26 mouse cellular contexts compared by ENCODE assay signal in genomic region chr2:167612122-167612521, GRCm38 (mm10). TPM values are rescaled to one million over a fixed set of nuclear protein-coding genes. Genes with fewer than 3 reads are reported as not detected.
DNase-seq lines count a peak whose midpoint lies in the region; ATAC-seq and TF ChIP-seq lines count a peak whose summit lies in the region.
"Had no signal": no experiment of that assay in that cellular context is flagged by ENCODE, and none has a peak within 500 bp of the region (broad histone marks: within the 10 kb centered on the region; RNA-seq: fewer than 3 reads in every experiment).

No protein-coding gene starts in this region.

- no peak for TF ChIP-seq CTCF in left cerebral cortex, adult 2 months (IDR thresholded peaks at IDR 0.05)

- 0 out of 2 replicates have a peak overlapping the region, but pooled peaks have one; percentile 22 for H3K27ac ChIP-seq in forebrain, embryonic 10.5 days
- H3K27ac ChIP-seq in forebrain, embryonic 14.5 days (ENCODE audit: low read depth, low read length) = no peak overlapping the region
- H3K27ac ChIP-seq in stomach, embryonic 14.5 days (ENCODE audit: low read length) = no peak overlapping the region
- no peak overlapping the region for H3K27ac ChIP-seq in left cerebral cortex, adult 2 months
- H3K27ac ChIP-seq: embryonic facial prominence, embryonic 10.5 days; embryonic facial prominence, embryonic 12.5 days; forebrain, embryonic 12.5 days; forebrain, embryonic 15.5 days had no signal

- DNase-seq in forebrain, embryonic 10.5 days (ENCODE audit: extremely low spot score, low spot score) = no peak
- no peak for DNase-seq in forebrain, embryonic 14.5 days (ENCODE audit: low spot score)
- peak; percentile 91 for DNase-seq in heart, adult 11 months
- no peak for DNase-seq in heart, adult 18-20 months
- no peak for DNase-seq in left cerebral cortex, adult 2 months (ENCODE audit: extremely low spot score in 1 of 2, low spot score in 2 of 2)
- DNase-seq: adrenal gland, adult 8-10 months; adrenal gland, postnatal 14 days; adrenal gland, postnatal 36 days; B cell, adult 2 months; cerebellum, adult 11-12 months; cerebellum, adult 2 months; cerebellum, adult 9-10 months; cerebellum, postnatal 10 days; cerebellum, postnatal 25 days; forebrain, postnatal 0 days had no signal

- no peak overlapping the region for H3K4me2 ChIP-seq in forebrain, embryonic 14.5 days (ENCODE audit: low read length)
- H3K4me2 ChIP-seq in stomach, embryonic 14.5 days (replicated peaks; ENCODE audit: low read depth, low read length) = no peak overlapping the region
- H3K4me2 ChIP-seq: embryonic facial prominence, embryonic 12.5 days; forebrain, embryonic 12.5 days; forebrain, embryonic 15.5 days had no signal

- H3K27me3 ChIP-seq in forebrain, embryonic 10.5 days (ENCODE audit: poor library complexity, severe bottlenecking) = no peaks in the 10 kb centered on the region
- H3K27me3 ChIP-seq in forebrain, embryonic 14.5 days (replicated peaks; ENCODE audit: control insufficient read depth, insufficient read depth, low read length) = no peaks in the 10 kb centered on the region
- no peaks in the 10 kb centered on the region for H3K27me3 ChIP-seq in stomach, embryonic 14.5 days (ENCODE audit: control insufficient read depth, insufficient read depth, low read length)
- H3K27me3 ChIP-seq: CH12.LX; embryonic facial prominence, embryonic 12.5 days; forebrain, embryonic 12.5 days; forebrain, embryonic 15.5 days; Patski had no signal

- intact Hi-C loops in left cerebral cortex, adult 2 months (cut with DNase I) = no loop called here

- no peaks in the 10 kb centered on the region for H3K4me1 ChIP-seq in forebrain, embryonic 10.5 days
- no peaks in the 10 kb centered on the region for H3K4me1 ChIP-seq in forebrain, embryonic 14.5 days (ENCODE audit: control insufficient read depth, insufficient read depth, low read length)
- no peaks in the 10 kb centered on the region for H3K4me1 ChIP-seq in stomach, embryonic 14.5 days (ENCODE audit: control insufficient read depth, insufficient read depth, low read length)
- H3K4me1 ChIP-seq: embryonic facial prominence, embryonic 12.5 days; forebrain, embryonic 12.5 days; forebrain, embryonic 15.5 days had no signal

- no peak overlapping the region for H3K9ac ChIP-seq in forebrain, embryonic 14.5 days (ENCODE audit: low read length)
- H3K9ac ChIP-seq in stomach, embryonic 14.5 days (replicated peaks; ENCODE audit: low read depth, low read length) = no peak overlapping the region
- H3K9ac ChIP-seq: embryonic facial prominence, embryonic 12.5 days; forebrain, embryonic 12.5 days; forebrain, embryonic 15.5 days; forebrain, postnatal 0 days had no signal

- no peak overlapping the region for H3K4me3 ChIP-seq in forebrain, embryonic 10.5 days
- H3K4me3 ChIP-seq in forebrain, embryonic 14.5 days (ENCODE audit: low read depth, low read length) = no peak overlapping the region
- no peak overlapping the region for H3K4me3 ChIP-seq in stomach, embryonic 14.5 days (ENCODE audit: low read depth, low read length)
- no peak overlapping the region for H3K4me3 ChIP-seq in left cerebral cortex, adult 2 months
- H3K4me3 ChIP-seq: embryonic facial prominence, embryonic 10.5 days; embryonic facial prominence, embryonic 12.5 days; forebrain, embryonic 12.5 days; forebrain, embryonic 15.5 days had no signal

- 92% methylated on average over 14 of the region's 14 CpGs for whole genome bisulfite sequencing in forebrain, embryonic 10.5 days
- 93% methylated on average over 14 of the region's 14 CpGs for WGBS in forebrain, embryonic 14.5 days
- 94% methylated on average over 14 of the region's 14 CpGs for WGBS in stomach, embryonic 14.5 days

- peaks cover 88% of the 10 kb centered on the region for H3K36me3 ChIP-seq in forebrain, embryonic 10.5 days (replicated peaks)
- H3K36me3 ChIP-seq in forebrain, embryonic 14.5 days (ENCODE audit: control insufficient read depth, insufficient read depth, low read length) = peaks cover 72% of the 10 kb centered on the region
- peaks cover 56% of the 10 kb centered on the region for H3K36me3 ChIP-seq in stomach, embryonic 14.5 days (ENCODE audit: control insufficient read depth, insufficient read depth, low read length)

- peaks cover 8% of the 10 kb centered on the region; the same call in 1 of the 2 replicates for H3K9me3 ChIP-seq in forebrain, embryonic 10.5 days
- no peaks in the 10 kb centered on the region for H3K9me3 ChIP-seq in forebrain, embryonic 14.5 days (replicated peaks; ENCODE audit: control insufficient read depth, low read length)
- no peaks in the 10 kb centered on the region for H3K9me3 ChIP-seq in stomach, embryonic 14.5 days (ENCODE audit: control insufficient read depth, low read depth, low read length)
- H3K9me3 ChIP-seq: embryonic facial prominence, embryonic 12.5 days; forebrain, embryonic 15.5 days had no signal

- ATAC-seq in forebrain, embryonic 14.5 days = no peak
- peak; percentile 17; the same call in 1 of the 2 replicates for ATAC-seq in stomach, embryonic 14.5 days (ENCODE audit: insufficient number of reproducible peaks, insufficient read depth, low FRiP score, low read depth)
- ATAC-seq: activated CD4-positive, CD25-positive, alpha-beta regulatory T cell, adult 4 months; CD4-positive, CD25-positive, alpha-beta regulatory T cell, adult 4 months; forebrain, embryonic 15.5 days; forebrain, postnatal 0 days; Patski had no signal

RNA-seq across cellular contexts. Expression of gene Ube2v1, which starts 19.8 kb away (rescaled TPM):
- polyA plus RNA-seq in forebrain, embryonic 10.5 days (2016; fragmentation: Nextera tagmentation; extraction: Ambion mirVana) = 414 and 416 TPM in 2 replicates
- polyA plus RNA-seq in forebrain, embryonic 14.5 days (2014; fragmentation: Nextera tagmentation; extraction: Ambion mirVana) = 238 and 265 TPM in 2 replicates
- 100 to 1,000 TPM; 119 to 126 TPM for total RNA-seq in heart, adult 18-20 months (2021)
- 252 and 259 TPM in 2 replicates for polyA plus RNA-seq in stomach, embryonic 14.5 days (2014; fragmentation: Nextera tagmentation; extraction: Ambion mirVana)
- total RNA-seq in left cerebral cortex, adult 2 months (2021) = 100 to 1,000 TPM; 244 to 274 TPM

RNA-seq across cellular contexts. Expression of gene Gm20431, which starts 49.2 kb away (rescaled TPM):
- 2.7 and 4.9 TPM in 2 replicates for polyA plus RNA-seq in forebrain, embryonic 10.5 days (2016; fragmentation: Nextera tagmentation; extraction: Ambion mirVana)
- 5.4 and 6.8 TPM in 2 replicates for polyA plus RNA-seq in forebrain, embryonic 14.5 days (2014; fragmentation: Nextera tagmentation; extraction: Ambion mirVana)
- 10 to 100 TPM in 1 of 2 experiments, 1 to 10 TPM in 1; 9.3 to 17.0 TPM for total RNA-seq in heart, adult 18-20 months (2021)
- polyA plus RNA-seq in stomach, embryonic 14.5 days (2014; fragmentation: Nextera tagmentation; extraction: Ambion mirVana) = 7.9 and 8.1 TPM in 2 replicates
- total RNA-seq in left cerebral cortex, adult 2 months (2021) = 10 to 100 TPM; 29.1 to 38.0 TPM
- total RNA-seq: forebrain, postnatal 0 days had no signal
- polyA plus RNA-seq: activated CD4-positive, CD25-positive, alpha-beta regulatory T cell, adult 4 months; CD4-positive, CD25-positive, alpha-beta regulatory T cell, adult 4 months; cortical plate, adult 2 months; G1E had no signal
